Mouse (Mus musculus): ENCODE measurements around the gene Alpk1. TPM values are rescaled to one million over a fixed set of nuclear protein-coding genes. Genes with fewer than 3 reads are reported as not detected.

Gene Alpk1
- polyA plus RNA-seq, 2 experiments = 0.19 to 0.59 TPM

DNA sequence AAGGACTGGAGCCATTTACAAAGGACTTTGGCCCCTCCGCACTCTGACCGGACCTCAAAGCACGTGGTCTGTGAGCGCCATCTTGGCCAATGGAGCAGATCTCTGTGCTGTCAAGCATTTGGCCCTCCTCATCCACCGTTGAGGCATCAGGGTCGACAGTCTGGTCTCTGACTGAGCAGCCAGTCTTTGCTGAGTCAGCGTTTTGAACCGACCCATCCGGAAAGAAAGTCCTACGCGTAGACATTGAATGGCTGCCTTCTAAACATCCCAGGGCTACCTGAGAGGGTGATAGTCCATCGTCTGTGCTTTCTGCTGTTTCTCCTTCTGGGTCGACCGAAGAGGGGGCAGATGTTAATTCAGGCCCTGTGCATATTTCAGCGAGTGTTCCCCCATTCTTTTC, 100.6 kb downstream of the Alpk1 start:
- Histone ChIP-seq H3K4me1 (replicated peaks; ENCODE audit: control insufficient read depth in 2 of 2, insufficient read depth in 2 of 2, low read length in 1 of 2) (no peaks in the 10 kb centered on the region), H3K4me2 (ENCODE audit: low read depth) (no peak overlapping the region), H3K27ac (no peak overlapping the region), H3K9me3 (ENCODE audit: control insufficient read depth, low read length) (no peaks in the 10 kb centered on the region), H3K9ac (replicated peaks) (no peak overlapping the region), H3K4me3 (ENCODE audit: insufficient read depth in 1 of 2, low read depth in 2 of 2, low read length in 2 of 2) (no peak overlapping the region), H3K27me3 (ENCODE audit: control insufficient read depth, insufficient read depth, low read length) (no peaks in the 10 kb centered on the region), H3K36me3 (replicated peaks; ENCODE audit: control insufficient read depth, insufficient read depth, low read depth) (no peaks in the 10 kb centered on the region)
- ATAC-seq (ENCODE audit: insufficient read depth) = no peak
- no peak for DNase-seq (ENCODE audit: low read depth in 3 of 3, low spot score in 3 of 3)
- WGBS (ENCODE audit: insufficient replicate concordance) = 75% methylated on average over 15 of the region's 15 CpGs
- TF ChIP-seq EP300 (IDR thresholded peaks at IDR 0.05; ENCODE audit: low read depth) (no peak), CTCF (IDR thresholded peaks at IDR 0.05; ENCODE audit: low read depth) (no peak)

DNA sequence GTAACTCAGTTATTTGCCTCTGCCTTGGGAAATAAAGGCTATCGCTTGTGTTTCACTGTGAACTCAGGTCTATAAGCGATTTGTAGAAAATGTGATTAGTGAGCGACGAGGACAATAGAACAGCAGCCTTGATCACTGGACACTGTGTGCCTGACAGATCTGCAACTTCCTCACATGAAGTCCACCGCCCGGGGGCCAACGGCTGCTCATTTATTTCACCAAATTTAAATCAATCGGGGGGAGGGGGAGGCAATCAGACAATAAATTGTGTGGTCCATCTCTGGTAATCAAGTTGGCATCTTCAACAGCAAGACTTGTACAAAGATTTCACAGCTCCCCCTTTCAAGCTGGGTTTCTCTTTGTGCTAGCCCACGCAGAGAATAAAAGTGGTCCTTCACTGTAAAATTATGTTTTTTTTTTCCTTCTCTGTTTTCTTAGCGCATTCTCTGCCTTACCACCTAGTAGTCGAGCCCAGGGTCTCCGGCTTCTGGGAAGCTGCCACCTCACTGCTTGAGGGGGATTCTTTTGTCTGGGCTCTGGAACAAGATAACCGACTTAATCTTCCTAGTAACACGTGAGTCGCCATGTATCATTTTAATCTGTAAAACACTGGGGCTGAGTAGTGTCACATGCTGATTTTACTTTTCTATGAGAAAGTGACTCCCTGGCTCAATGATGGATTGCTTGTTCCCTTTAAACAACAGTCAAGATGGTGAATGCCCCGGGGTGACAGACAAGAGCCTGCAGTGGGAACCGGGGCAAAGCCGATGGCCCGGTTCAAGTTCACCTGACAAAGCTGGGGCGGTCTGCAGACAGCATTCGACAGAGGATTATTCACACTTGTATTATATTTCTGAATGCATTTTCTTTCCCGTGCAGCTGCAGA, 118.4 kb downstream of the Alpk1 start:
- WGBS (ENCODE audit: insufficient replicate concordance) = 66% methylated on average over 22 of the region's 22 CpGs
- Histone ChIP-seq H3K27ac (no peak overlapping the region), H3K9me3 (ENCODE audit: control insufficient read depth, low read length) (no peaks in the 10 kb centered on the region), H3K4me1 (replicated peaks; ENCODE audit: control insufficient read depth in 2 of 2, insufficient read depth in 2 of 2, low read length in 1 of 2) (no peaks in the 10 kb centered on the region), H3K36me3 (replicated peaks; ENCODE audit: control insufficient read depth, insufficient read depth, low read depth) (no peaks in the 10 kb centered on the region), H3K9ac (replicated peaks) (no peak overlapping the region), H3K4me2 (ENCODE audit: low read depth) (no peak overlapping the region), H3K27me3 (ENCODE audit: control insufficient read depth, insufficient read depth, low read length) (no peaks in the 10 kb centered on the region; the same call in none of the 2 replicates), H3K4me3 (ENCODE audit: insufficient read depth in 1 of 2, low read depth in 2 of 2, low read length in 2 of 2) (no peak overlapping the region)
- ATAC-seq (ENCODE audit: insufficient read depth) = no peak
- TF ChIP-seq CTCF (IDR thresholded peaks at IDR 0.05; ENCODE audit: low read depth) = no peak
- no peak for TF ChIP-seq EP300 (IDR thresholded peaks at IDR 0.05; ENCODE audit: low read depth)
- no peak for DNase-seq (ENCODE audit: low read depth in 3 of 3, low spot score in 3 of 3)

DNA sequence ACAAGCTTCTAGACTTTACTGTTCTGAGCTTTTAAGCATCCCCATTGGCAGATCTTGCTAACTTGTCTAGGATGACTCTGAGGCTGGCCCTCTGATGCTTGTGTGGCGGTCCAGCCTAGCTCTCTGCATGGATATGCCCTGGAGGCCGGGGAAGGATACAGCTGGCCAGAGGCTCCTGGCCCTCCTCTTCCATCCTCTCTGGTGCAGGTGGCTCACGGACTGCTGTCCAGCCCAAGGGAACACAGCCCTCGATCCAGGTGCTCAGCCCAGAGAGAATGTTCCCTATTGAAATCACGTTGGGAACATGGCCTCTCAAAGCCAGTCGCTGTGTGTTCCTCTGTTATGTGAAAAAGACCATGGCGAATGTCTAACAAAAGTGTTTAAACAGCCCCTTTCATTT, 119.6 kb downstream of the Alpk1 start:
- 61% methylated on average over 7 of the region's 7 CpGs for WGBS (ENCODE audit: insufficient replicate concordance)
- H3K36me3 ChIP-seq (replicated peaks; ENCODE audit: control insufficient read depth, insufficient read depth, low read depth) = no peaks in the 10 kb centered on the region
- no peak overlapping the region for H3K4me2 ChIP-seq (ENCODE audit: low read depth)
- no peak overlapping the region for H3K27ac ChIP-seq
- TF ChIP-seq CTCF (IDR thresholded peaks at IDR 0.05; ENCODE audit: low read depth) = no peak
- TF ChIP-seq EP300 (IDR thresholded peaks at IDR 0.05; ENCODE audit: low read depth) = no peak
- H3K9ac ChIP-seq (replicated peaks) = no peak overlapping the region
- no peaks in the 10 kb centered on the region; the same call in none of the 2 replicates for H3K27me3 ChIP-seq (ENCODE audit: control insufficient read depth, insufficient read depth, low read length)
- H3K4me1 ChIP-seq (replicated peaks; ENCODE audit: control insufficient read depth in 2 of 2, insufficient read depth in 2 of 2, low read length in 1 of 2) = no peaks in the 10 kb centered on the region
- DNase-seq (ENCODE audit: low read depth in 3 of 3, low spot score in 3 of 3) (no peak), ATAC-seq (ENCODE audit: insufficient read depth) (no peak)
- H3K4me3 ChIP-seq (ENCODE audit: insufficient read depth in 1 of 2, low read depth in 2 of 2, low read length in 2 of 2) = no peak overlapping the region
- no peaks in the 10 kb centered on the region for H3K9me3 ChIP-seq (ENCODE audit: control insufficient read depth, low read length)

DNA sequence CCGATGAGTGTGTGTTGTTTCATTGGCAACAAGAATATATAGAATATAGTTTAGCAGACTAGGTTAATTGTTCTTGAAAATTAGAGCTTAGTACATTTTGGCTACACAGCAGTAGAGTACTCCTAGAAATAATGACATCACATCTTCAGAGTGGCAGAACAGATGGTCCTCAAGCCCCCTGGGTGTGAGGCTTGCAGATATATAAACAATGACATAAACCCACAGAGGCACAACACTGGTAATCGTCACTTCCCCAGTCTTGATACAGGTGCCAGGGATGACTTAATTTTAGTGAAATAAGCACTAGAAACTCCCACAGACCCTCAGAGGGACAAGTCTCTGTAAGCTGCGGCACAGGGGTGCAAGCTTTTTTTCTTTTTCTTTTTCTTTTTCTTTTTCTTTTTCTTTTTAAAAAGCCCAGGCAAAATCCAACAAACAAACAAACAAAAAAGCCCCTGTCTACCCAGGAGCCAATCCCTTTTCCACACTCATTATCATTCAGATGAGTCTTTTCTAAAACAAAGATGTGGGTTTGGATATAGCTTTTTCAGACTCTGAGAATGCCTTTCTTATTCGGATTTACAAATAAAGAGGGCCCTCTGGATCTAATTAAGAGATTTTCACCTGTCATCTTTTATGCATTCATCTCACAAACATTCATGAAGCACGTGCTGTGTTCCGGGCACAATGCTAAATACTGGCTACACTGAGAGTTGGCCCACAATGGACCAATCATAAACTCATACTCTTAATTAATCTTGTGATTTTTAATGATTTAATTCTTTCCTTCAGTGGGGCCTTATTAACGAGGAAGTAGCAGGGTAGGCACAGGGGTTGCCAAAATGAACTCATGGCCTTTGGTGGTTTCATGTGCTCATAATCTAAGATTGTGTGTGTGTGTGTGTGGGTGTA, 128.3 kb downstream of the Alpk1 start:
- DNase-seq (ENCODE audit: low read depth in 3 of 3, low spot score in 3 of 3) (no peak), ATAC-seq (ENCODE audit: insufficient read depth) (no peak)
- no peak overlapping the region for H3K9ac ChIP-seq (replicated peaks)
- no peaks in the 10 kb centered on the region for H3K36me3 ChIP-seq (replicated peaks; ENCODE audit: control insufficient read depth, insufficient read depth, low read depth)
- no peaks in the 10 kb centered on the region for H3K9me3 ChIP-seq (ENCODE audit: control insufficient read depth, low read length)
- no peaks in the 10 kb centered on the region for H3K27me3 ChIP-seq (ENCODE audit: control insufficient read depth, insufficient read depth, low read length)
- no peak overlapping the region for H3K4me2 ChIP-seq (ENCODE audit: low read depth)
- no peak overlapping the region for H3K4me3 ChIP-seq (ENCODE audit: insufficient read depth in 1 of 2, low read depth in 2 of 2, low read length in 2 of 2)
- TF ChIP-seq CTCF (IDR thresholded peaks at IDR 0.05; ENCODE audit: low read depth) (no peak), EP300 (IDR thresholded peaks at IDR 0.05; ENCODE audit: low read depth) (no peak)
- no peaks in the 10 kb centered on the region for H3K4me1 ChIP-seq (replicated peaks; ENCODE audit: control insufficient read depth in 2 of 2, insufficient read depth in 2 of 2, low read length in 1 of 2)
- WGBS (ENCODE audit: insufficient replicate concordance) = 40% methylated on average over 7 of the region's 7 CpGs
- H3K27ac ChIP-seq = no peak overlapping the region

All from liver, embryonic 14.5 days (tissue).